Mouse (Mus musculus) megakaryocyte, embryonic 14.5 days (primary cell): ENCODE results near the gene Hspbp1.

ENCODE experiments used
- FLI1 ChIP-seq: IDR thresholded peaks from 2 replicates; pipeline ENCODE4 v1.6.1; 2012; ENCODE audit warnings: low read length, inconsistent platforms, mixed read lengths
- GATA1 ChIP-seq: IDR thresholded peaks from 3 replicates; pipeline ENCODE4 v1.6.1; 2012; ENCODE audit warnings: mixed read lengths, low read length, inconsistent platforms, borderline replicate concordance

GRCm38 (mm10) chr7:4641956-4642355 lies 42.9 kb downstream of the Hspbp1 start:
- TF ChIP-seq GATA1: no peak
- no peak for TF ChIP-seq FLI1
